Mouse (Mus musculus): ENCODE measurements around the gene Atg7.

DNA sequence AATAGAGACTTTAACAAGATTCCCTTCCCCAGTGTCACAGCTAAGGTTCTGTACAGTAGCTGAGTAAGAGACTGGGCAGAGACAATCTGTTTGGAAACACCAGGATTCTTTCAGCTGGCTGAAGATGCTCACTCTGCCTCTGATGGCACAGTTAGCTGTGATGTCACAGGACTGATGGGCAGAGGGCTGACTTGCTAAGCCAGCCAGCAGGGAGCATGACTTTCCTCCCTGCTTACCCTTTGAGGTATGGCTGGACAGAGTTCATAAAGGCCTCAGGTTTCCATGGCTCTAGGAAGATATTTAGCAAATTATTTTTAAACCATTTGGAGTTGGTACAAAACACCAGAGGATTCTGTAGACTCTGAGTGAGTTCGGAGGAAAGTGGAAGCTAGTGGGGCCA is 162.0 kb downstream of the Atg7 start:
- TF ChIP-seq CTCF (IDR thresholded peaks at IDR 0.05; ENCODE audit: low read depth) (no peak), EP300 (optimal IDR thresholded peaks at IDR 0.05) (no peak)

All from stomach, postnatal 0 days (tissue).